Mouse (Mus musculus) kidney, adult 18-20 months (tissue): ENCODE results near the gene Bclaf1.

Experiments
- DNase-seq: peaks from one replicate; pipeline ENCODE4 v3.0.0; 2021

Bclaf1 gene

DNA sequence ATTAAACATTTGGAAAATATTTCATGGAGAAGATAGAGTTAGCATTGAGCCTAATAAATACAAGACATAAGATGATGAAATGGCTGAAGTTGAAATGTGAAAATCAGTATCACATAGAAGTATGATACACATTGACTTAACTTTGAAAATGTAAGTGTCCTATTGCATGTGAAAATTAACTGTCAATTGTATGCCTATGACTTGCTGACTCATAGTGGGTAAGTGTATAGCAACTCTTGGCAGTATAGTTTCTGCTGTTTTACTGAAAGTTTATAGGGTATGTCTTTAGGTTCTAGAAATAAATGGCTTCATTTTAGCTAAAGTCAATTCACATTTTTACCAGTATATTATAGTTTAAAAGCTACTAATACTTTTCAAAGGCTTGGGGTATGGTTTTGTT, 14.0 kb downstream of the Bclaf1 start:
- no peak for DNase-seq

- no peak for DNase-seq
Measured at GRCm38 (mm10) chr10:20331262-20331661, 19.0 kb downstream of the Bclaf1 start.

- DNase-seq = no peak
Measured at GRCm38 (mm10) chr10:20337872-20338271, 25.6 kb downstream of the Bclaf1 start.

DNA sequence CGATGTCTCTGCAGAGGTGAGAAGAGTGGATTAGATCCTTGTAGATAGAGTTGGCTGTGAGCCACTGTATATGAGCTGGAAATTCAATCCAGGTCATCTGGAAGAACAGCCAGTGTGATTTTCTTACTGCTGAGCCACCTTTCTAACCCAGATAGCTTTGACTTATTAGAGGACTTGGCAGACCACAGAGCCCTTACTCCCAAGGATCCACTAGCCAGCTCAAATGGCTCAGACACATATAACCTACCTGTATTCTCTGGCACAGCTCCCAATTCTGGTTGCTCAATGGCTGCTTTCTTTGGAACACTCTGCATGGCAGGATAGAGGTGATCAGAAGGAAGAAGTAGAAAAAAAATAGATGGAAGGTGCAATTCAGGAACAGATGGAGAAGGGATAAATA, 33.5 kb downstream of the Bclaf1 start:
- no peak for DNase-seq

GRCm38 (mm10) chr10:20347285-20348214, 35.3 kb downstream of the Bclaf1 start, which contains the start of gene Mtfr2:
TSS of gene Mtfr2 (plus strand) at chr10:20347770.
- DNase-seq = peak; percentile 93

- no peak for DNase-seq
Measured at GRCm38 (mm10) chr10:20348894-20349293, 36.6 kb downstream of the Bclaf1 start.

- no peak for DNase-seq
Measured at GRCm38 (mm10) chr10:20361542-20362449, 49.5 kb downstream of the Bclaf1 start.

GRCm38 (mm10) chr10:20362450-20363118, 50.3 kb downstream of the Bclaf1 start:
- no peak for DNase-seq

- no peak for DNase-seq
Measured at GRCm38 (mm10) chr10:20372046-20372445, 59.8 kb downstream of the Bclaf1 start.

DNA sequence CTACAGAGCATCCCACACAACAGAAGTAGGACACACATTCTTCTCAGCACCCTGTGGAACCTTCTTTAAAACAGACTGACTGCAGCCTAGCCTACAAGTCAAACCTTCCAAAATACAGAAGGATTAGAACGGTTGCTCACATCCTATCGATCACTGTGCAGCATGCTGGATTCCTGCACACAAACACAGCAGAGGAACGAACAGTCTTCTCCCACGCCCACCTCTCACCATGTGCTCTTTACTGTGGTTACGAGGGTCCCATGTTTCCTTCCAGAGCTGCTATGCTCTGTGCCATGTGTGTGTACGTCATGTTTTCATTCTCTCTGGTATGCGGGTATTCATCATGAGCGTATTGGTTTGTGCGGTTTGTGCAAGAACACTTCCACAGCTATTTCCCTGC, 65.4 kb downstream of the Bclaf1 start:
- DNase-seq = no peak

GRCm38 (mm10) chr10:20379071-20379735, 66.9 kb downstream of the Bclaf1 start:
- DNase-seq = no peak

- no peak for DNase-seq
Measured at GRCm38 (mm10) chr10:20380798-20381197, 68.5 kb downstream of the Bclaf1 start.

- no peak for DNase-seq
Measured at GRCm38 (mm10) chr10:20381352-20381751, 69.1 kb downstream of the Bclaf1 start.

DNA sequence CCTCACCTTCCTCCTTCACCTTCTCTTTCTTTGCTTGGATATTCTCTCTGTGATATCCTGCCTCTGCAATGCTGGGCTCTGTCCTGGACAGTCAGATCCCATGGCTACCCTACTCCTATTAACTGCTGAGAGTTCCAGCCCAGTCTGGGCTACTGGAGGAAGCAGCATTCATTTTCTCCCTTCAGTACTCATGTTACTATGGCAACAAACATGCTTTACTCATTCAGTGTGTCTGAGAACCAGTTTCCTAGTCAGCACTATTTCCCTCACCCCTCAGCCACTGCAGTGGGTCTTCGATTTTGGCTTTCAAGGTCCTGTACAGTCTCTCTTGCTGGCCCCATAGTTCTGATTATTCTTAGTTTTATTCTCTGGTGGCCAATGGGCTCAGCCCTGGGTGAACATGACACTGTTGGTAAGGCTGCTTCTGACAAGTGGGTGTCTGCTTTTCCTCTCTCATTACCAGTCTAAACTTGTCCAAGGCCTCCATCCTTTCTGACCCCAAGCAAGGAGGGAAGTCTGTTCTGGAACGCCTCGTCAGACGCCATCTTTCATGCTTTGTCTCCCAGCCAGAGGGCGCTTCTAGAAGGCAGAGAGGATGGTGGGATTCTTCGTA, 70.6 kb downstream of the Bclaf1 start:
- no peak for DNase-seq

GRCm38 (mm10) chr10:20390568-20390967, 78.3 kb downstream of the Bclaf1 start:
- no peak for DNase-seq
